Mouse (Mus musculus): ENCODE measurements at regions not wholly inside any gene's neighbourhood (a gene's known extent, or its start where the extent isn't known, plus 50 kb on each side); places are given as distances from the start of the nearest gene placed in this dataset.

- DNase-seq (ENCODE audit: low spot score) (no peak), ATAC-seq (no peak)
- no peak for TF ChIP-seq CTCF (IDR thresholded peaks at IDR 0.05; ENCODE audit: low read depth)
- Histone ChIP-seq H3K27ac (no peak overlapping the region), H3K9ac (replicated peaks; ENCODE audit: low read length) (no peak overlapping the region), H3K27me3 (ENCODE audit: insufficient read depth, low read length) (no peaks in the 10 kb centered on the region), H3K36me3 (ENCODE audit: insufficient read depth, low read length) (no peaks in the 10 kb centered on the region), H3K4me2 (ENCODE audit: low read depth, low read length) (no peak overlapping the region), H3K4me1 (ENCODE audit: insufficient read depth, low read length) (no peaks in the 10 kb centered on the region), H3K4me3 (ENCODE audit: low read length) (no peak overlapping the region), H3K9me3 (ENCODE audit: low read length) (no peaks in the 10 kb centered on the region)
- WGBS: 51% methylated on average over 5 of the region's 5 CpGs
Observed at GRCm38 (mm10) chr4:12770131-12770780, 598.4 kb upstream of the Fam92a start.

- TF ChIP-seq CTCF (IDR thresholded peaks at IDR 0.05; ENCODE audit: low read depth): no peak
- no peaks in the 10 kb centered on the region for H3K9me3 ChIP-seq (ENCODE audit: low read length)
- DNase-seq (ENCODE audit: low spot score): no peak
- no peaks in the 10 kb centered on the region for H3K4me1 ChIP-seq (ENCODE audit: insufficient read depth, low read length)
- no peaks in the 10 kb centered on the region for H3K36me3 ChIP-seq (ENCODE audit: insufficient read depth, low read length)
- no peaks in the 10 kb centered on the region for H3K27me3 ChIP-seq (ENCODE audit: insufficient read depth, low read length)
- no peak overlapping the region for H3K9ac ChIP-seq (replicated peaks; ENCODE audit: low read length)
- no peak overlapping the region for H3K27ac ChIP-seq
- no peak for ATAC-seq
- H3K4me2 ChIP-seq (ENCODE audit: low read depth, low read length): no peak overlapping the region
- no peak overlapping the region for H3K4me3 ChIP-seq (ENCODE audit: low read length)
Observed at GRCm38 (mm10) chr4:12769092-12769491, 597.3 kb upstream of the Fam92a start.

GRCm38 (mm10) chr4:12766763-12767162, 594.9 kb upstream of the Fam92a start:
- Histone ChIP-seq H3K36me3 (ENCODE audit: insufficient read depth, low read length) (no peaks in the 10 kb centered on the region), H3K27me3 (ENCODE audit: insufficient read depth, low read length) (no peaks in the 10 kb centered on the region), H3K4me1 (ENCODE audit: insufficient read depth, low read length) (no peaks in the 10 kb centered on the region), H3K4me3 (ENCODE audit: low read length) (no peak overlapping the region), H3K9ac (replicated peaks; ENCODE audit: low read length) (no peak overlapping the region), H3K27ac (no peak overlapping the region), H3K4me2 (ENCODE audit: low read depth, low read length) (no peak overlapping the region), H3K9me3 (ENCODE audit: low read length) (no peaks in the 10 kb centered on the region)
- ATAC-seq: no peak
- WGBS: 81% methylated on average over 1 of the region's 1 CpGs
- no peak for DNase-seq (ENCODE audit: low spot score)
- TF ChIP-seq CTCF (IDR thresholded peaks at IDR 0.05; ENCODE audit: low read depth): no peak

GRCm38 (mm10) chr4:12750817-12751216, 579.0 kb upstream of the Fam92a start:
- H3K4me1 ChIP-seq (ENCODE audit: insufficient read depth, low read length): no peaks in the 10 kb centered on the region
- no peak for TF ChIP-seq CTCF (IDR thresholded peaks at IDR 0.05; ENCODE audit: low read depth)
- 69% methylated on average over 2 of the region's 2 CpGs for WGBS
- no peak for DNase-seq (ENCODE audit: low spot score)
- no peak for ATAC-seq
- H3K36me3 ChIP-seq (ENCODE audit: insufficient read depth, low read length): no peaks in the 10 kb centered on the region
- no peaks in the 10 kb centered on the region for H3K27me3 ChIP-seq (ENCODE audit: insufficient read depth, low read length)
- no peaks in the 10 kb centered on the region for H3K9me3 ChIP-seq (ENCODE audit: low read length)
- H3K9ac ChIP-seq (replicated peaks; ENCODE audit: low read length): no peak overlapping the region
- no peak overlapping the region for H3K4me3 ChIP-seq (ENCODE audit: low read length)
- no peak overlapping the region for H3K27ac ChIP-seq
- no peak overlapping the region for H3K4me2 ChIP-seq (ENCODE audit: low read depth, low read length)

GRCm38 (mm10) chr4:12749874-12750273, 578.1 kb upstream of the Fam92a start:
- TF ChIP-seq CTCF (IDR thresholded peaks at IDR 0.05; ENCODE audit: low read depth): no peak
- H3K36me3 ChIP-seq (ENCODE audit: insufficient read depth, low read length): no peaks in the 10 kb centered on the region
- H3K9ac ChIP-seq (replicated peaks; ENCODE audit: low read length): no peak overlapping the region
- WGBS: 100% methylated on average over 1 of the region's 1 CpGs
- no peak overlapping the region for H3K4me3 ChIP-seq (ENCODE audit: low read length)
- H3K4me2 ChIP-seq (ENCODE audit: low read depth, low read length): no peak overlapping the region
- H3K9me3 ChIP-seq (ENCODE audit: low read length): no peaks in the 10 kb centered on the region
- no peak overlapping the region for H3K27ac ChIP-seq
- H3K27me3 ChIP-seq (ENCODE audit: insufficient read depth, low read length): no peaks in the 10 kb centered on the region
- DNase-seq (ENCODE audit: low spot score) (no peak), ATAC-seq (no peak)
- no peaks in the 10 kb centered on the region for H3K4me1 ChIP-seq (ENCODE audit: insufficient read depth, low read length)

GRCm38 (mm10) chr4:12743714-12744327, 572.0 kb upstream of the Fam92a start:
- Histone ChIP-seq H3K27me3 (ENCODE audit: insufficient read depth, low read length) (no peaks in the 10 kb centered on the region), H3K4me1 (ENCODE audit: insufficient read depth, low read length) (no peaks in the 10 kb centered on the region), H3K36me3 (ENCODE audit: insufficient read depth, low read length) (no peaks in the 10 kb centered on the region), H3K9ac (replicated peaks; ENCODE audit: low read length) (no peak overlapping the region), H3K4me2 (ENCODE audit: low read depth, low read length) (no peak overlapping the region), H3K27ac (no peak overlapping the region), H3K4me3 (ENCODE audit: low read length) (no peak overlapping the region), H3K9me3 (ENCODE audit: low read length) (no peaks in the 10 kb centered on the region)
- no peak for ATAC-seq
- WGBS: 60% methylated on average over 5 of the region's 5 CpGs
- no peak for DNase-seq (ENCODE audit: low spot score)
- TF ChIP-seq CTCF (IDR thresholded peaks at IDR 0.05; ENCODE audit: low read depth): no peak

- H3K9me3 ChIP-seq (ENCODE audit: low read length): no peaks in the 10 kb centered on the region
- no peak for ATAC-seq
- TF ChIP-seq CTCF (IDR thresholded peaks at IDR 0.05; ENCODE audit: low read depth): no peak
- no peak overlapping the region for H3K9ac ChIP-seq (replicated peaks; ENCODE audit: low read length)
- no peak overlapping the region for H3K4me3 ChIP-seq (ENCODE audit: low read length)
- H3K27ac ChIP-seq: no peak overlapping the region
- H3K27me3 ChIP-seq (ENCODE audit: insufficient read depth, low read length): no peaks in the 10 kb centered on the region
- H3K4me1 ChIP-seq (ENCODE audit: insufficient read depth, low read length): no peaks in the 10 kb centered on the region
- DNase-seq (ENCODE audit: low spot score): no peak
- H3K36me3 ChIP-seq (ENCODE audit: insufficient read depth, low read length): no peaks in the 10 kb centered on the region
- WGBS: 53% methylated on average over 3 of the region's 3 CpGs
- H3K4me2 ChIP-seq (ENCODE audit: low read depth, low read length): no peak overlapping the region
Observed at GRCm38 (mm10) chr4:12736411-12736810, 564.6 kb upstream of the Fam92a start.
